Mouse (Mus musculus) spleen, adult 2 months (tissue): ENCODE data around the gene 1700102P08Rik. TPM values are rescaled to one million over a fixed set of nuclear protein-coding genes. Genes with fewer than 3 reads are reported as not detected.

ENCODE experiments used
- DNase-seq, 2 experiments: peaks; one replicate each; pipeline versions ENCODE4 v3.0.0 to v3.0.0-alpha.2; 2012 to 2021; ENCODE audit warnings: low spot score in 2 of 2, low read depth in 1 of 2
- H3K27ac ChIP-seq: fragments of 200-500 bp; 2 replicates; pipeline ENCODE4 v1.5.1; 2012; ENCODE audit warnings: low read length, inconsistent platforms; ENCODE audit not compliant: insufficient read depth
- H3K27me3 ChIP-seq: fragments of 200-500 bp; 2 replicates; pipeline ENCODE4 v1.6.1; 2012; ENCODE audit warnings: mild to moderate bottlenecking, moderate library complexity, low read length, inconsistent platforms; ENCODE audit not compliant: control insufficient read depth, insufficient read depth
- H3K36me3 ChIP-seq: fragments of 200-500 bp; 2 replicates; pipeline ENCODE4 v1.6.1; 2012; ENCODE audit warnings: mild to moderate bottlenecking, low read length, inconsistent platforms; ENCODE audit not compliant: control insufficient read depth, insufficient read depth
- H3K4me1 ChIP-seq: fragments of 200-500 bp; 2 replicates; pipeline ENCODE4 v1.6.1; 2011; ENCODE audit warnings: inconsistent platforms; ENCODE audit not compliant: control insufficient read depth, insufficient read depth, insufficient read length
- H3K4me3 ChIP-seq: fragments of 200-500 bp; 2 replicates; pipeline ENCODE4 v1.5.1; 2011; ENCODE audit warnings: mild to moderate bottlenecking, inconsistent platforms; ENCODE audit not compliant: insufficient read depth, insufficient read length; ENCODE audit errors: extremely low read depth
- CTCF ChIP-seq: fragments of 200-500 bp; IDR thresholded peaks from 2 replicates; pipeline ENCODE4 v1.5.1; 2011; ENCODE audit warnings: mild to moderate bottlenecking, inconsistent platforms; ENCODE audit not compliant: insufficient read depth, insufficient read length, insufficient replicate concordance; ENCODE audit errors: extremely low read depth
- POLR2A ChIP-seq: fragments of 200-500 bp; IDR thresholded peaks from 2 replicates; pipeline ENCODE4 v1.6.1; 2011; ENCODE audit warnings: low read depth, low read length, inconsistent platforms
- WGBS: fragments of 180-500 bp; shearing (Covaris S2); methylation state at CpG from one replicate; pipeline ENCODE4 v1.1.7; 2018; 5-methylcytosine and 5-hydroxymethylcytosine counted together
- polyA plus RNA-seq: library from polyadenylated mRNA; depleted of rRNA; stranded (reverse); fragments of >200 nt; gene quantifications from 2 replicates; pipeline ENCODE4 v1.2.3, GENCODE M21; 2012

Gene 1700102P08Rik
- polyA plus RNA-seq, 1 experiment, result 0.49 TPM

DNA sequence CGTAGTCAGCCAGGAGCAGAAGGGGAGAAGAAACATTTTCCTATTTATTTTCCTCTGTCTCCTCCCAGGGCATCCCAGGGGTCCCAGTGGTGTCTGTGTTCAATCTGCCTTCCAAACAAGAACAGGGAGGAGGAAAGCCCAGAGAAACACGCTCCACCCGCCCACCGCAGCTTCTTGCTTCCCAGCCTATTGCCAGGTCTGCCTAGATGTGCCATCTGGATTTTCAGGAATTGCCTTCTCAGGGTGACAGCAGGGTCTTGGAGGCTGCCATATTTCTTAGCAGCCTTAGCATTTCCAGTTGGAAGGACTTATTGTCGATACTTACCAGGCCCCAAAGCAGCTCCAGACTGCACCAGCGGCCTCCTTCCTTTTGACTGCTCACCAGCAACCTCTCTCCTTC lies 46.6 kb downstream of the 1700102P08Rik start:
- DNase-seq, result no peak
- Histone ChIP-seq H3K27ac (no peak overlapping the region), H3K4me3 (no peak overlapping the region), H3K27me3 (no peaks in the 10 kb centered on the region), H3K4me1 (peaks cover 4% of the 10 kb centered on the region; the same call in 1 of the 2 replicates), H3K36me3 (no peaks in the 10 kb centered on the region)
- TF ChIP-seq POLR2A, result no peak
- TF ChIP-seq CTCF, result no peak
- WGBS, result 88% methylated on average over 6 of the region's 6 CpGs

DNA sequence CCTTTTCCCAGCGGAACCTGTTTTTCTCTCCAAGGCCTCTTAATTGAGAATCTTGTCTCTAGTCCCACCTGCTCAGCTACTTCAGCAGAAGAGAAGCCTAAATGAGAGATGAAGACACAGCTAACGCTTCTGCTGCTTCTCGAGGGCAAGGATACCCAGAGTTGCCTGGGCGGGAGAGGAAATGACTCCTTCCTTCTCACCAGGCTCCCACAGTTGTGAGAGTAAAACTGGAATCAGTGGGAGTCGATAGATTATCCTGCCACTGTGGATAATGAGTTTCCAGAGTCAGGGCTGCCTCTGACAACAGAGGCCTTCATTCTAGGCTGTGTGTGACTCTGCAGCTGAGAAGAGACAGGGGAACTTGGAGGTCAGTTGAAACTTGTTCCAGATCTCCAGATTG lies 47.9 kb downstream of the 1700102P08Rik start:
- Histone ChIP-seq H3K27ac (no peak overlapping the region), H3K36me3 (no peaks in the 10 kb centered on the region), H3K4me3 (no peak overlapping the region), H3K4me1 (peaks cover 11% of the 10 kb centered on the region; the same call in 1 of the 2 replicates), H3K27me3 (no peaks in the 10 kb centered on the region)
- TF ChIP-seq POLR2A (no peak), CTCF (no peak)
- DNase-seq, result no peak
- 79% methylated on average over 5 of the region's 5 CpGs for WGBS

DNA sequence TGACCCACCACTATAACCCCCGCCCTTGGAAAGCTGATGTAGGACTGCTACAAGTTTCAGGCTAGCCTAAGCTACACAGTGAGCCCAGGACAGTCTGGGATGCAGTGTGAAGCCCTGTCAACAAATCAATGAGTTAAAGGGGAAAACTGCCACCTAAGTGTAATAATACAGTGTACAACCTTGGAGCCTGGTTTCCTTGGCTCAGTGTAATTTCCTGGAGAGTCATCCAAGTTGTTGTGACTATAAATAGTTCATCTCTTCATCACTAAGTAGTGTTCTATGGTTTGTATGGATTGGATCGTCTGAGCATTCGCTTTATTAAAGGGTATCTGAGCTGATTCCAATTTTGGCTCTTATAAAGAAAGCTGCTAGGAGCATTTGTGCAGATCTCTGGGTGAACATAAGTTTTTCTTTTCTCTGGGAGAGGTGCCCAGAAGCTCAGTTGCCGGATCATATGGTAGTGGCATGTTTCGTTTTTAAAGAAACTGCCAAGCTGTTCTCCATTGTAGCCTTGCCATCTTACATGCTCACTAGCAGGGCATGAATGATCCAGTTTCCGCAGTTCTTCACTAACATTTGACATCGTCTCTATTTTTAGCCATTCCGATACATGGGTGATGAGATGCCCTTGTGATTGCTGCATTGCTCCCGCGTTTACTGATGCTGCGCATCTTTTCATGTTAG lies 48.8 kb downstream of the 1700102P08Rik start:
- no peak for TF ChIP-seq CTCF
- TF ChIP-seq POLR2A, result no peak

DNA sequence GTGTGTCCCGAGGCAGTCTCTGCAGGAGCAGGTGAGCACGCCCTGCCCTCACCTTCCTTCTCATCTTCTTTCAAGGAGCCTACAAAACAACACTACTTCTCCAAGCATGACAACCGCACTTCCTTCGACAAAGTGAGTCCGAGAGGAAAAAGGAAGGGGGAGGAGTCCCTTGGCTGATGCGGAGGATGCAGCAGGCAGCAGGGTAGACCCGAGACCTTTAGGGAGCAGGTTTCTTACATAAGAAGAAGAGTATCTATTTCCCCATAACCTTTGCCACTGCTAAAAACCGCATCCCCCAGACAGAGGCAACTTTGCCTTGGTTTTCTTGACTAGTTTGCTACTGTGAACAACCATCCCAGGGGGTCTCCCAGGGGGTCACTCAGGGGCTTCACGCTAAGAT lies 52.5 kb downstream of the 1700102P08Rik start:
- WGBS, result 13% methylated on average over 9 of the region's 9 CpGs
- H3K27me3 ChIP-seq, result no peaks in the 10 kb centered on the region
- DNase-seq, result no peak
- peaks cover 11% of the 10 kb centered on the region; the same call in 1 of the 2 replicates for H3K4me1 ChIP-seq
- no peak overlapping the region for H3K27ac ChIP-seq
- no peak for TF ChIP-seq POLR2A
- no peak for TF ChIP-seq CTCF
- H3K36me3 ChIP-seq, result no peaks in the 10 kb centered on the region
- no peak overlapping the region for H3K4me3 ChIP-seq

More for the DNA sequence above, 48.8 kb downstream of the 1700102P08Rik start:
- H3K27me3 ChIP-seq, result no peaks in the 10 kb centered on the region
- WGBS, result 91% methylated on average over 11 of the region's 11 CpGs
- no peak overlapping the region for H3K4me3 ChIP-seq
- H3K36me3 ChIP-seq, result no peaks in the 10 kb centered on the region
- H3K4me1 ChIP-seq, result peaks cover 11% of the 10 kb centered on the region; the same call in 1 of the 2 replicates
- H3K27ac ChIP-seq, result no peak overlapping the region
- no peak for DNase-seq

DNA sequence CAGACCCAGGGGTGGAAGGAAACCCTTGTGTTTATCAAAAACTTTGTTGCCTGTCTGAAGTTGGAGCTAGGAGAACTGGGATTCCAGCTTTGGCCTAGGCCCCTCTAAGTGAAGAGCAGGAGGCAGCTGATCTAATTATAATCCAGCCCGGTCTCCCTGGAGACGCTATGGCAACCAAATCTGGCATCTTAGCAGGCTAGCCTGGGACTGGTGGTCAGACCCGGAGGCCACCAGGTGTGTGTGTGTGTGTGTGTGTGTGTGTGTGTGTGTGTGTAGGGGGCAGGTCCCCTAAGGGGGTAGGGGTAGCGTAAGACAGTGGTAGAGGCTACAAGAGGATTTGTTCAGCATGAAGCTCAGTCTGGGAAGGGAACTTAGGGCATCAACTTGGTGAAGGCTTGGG lies 57.3 kb downstream of the 1700102P08Rik start:
- no peak for DNase-seq
- 85% methylated on average over 4 of the region's 4 CpGs for WGBS
- no peak overlapping the region for H3K4me3 ChIP-seq
- no peaks in the 10 kb centered on the region for H3K27me3 ChIP-seq
- TF ChIP-seq POLR2A, result no peak
- TF ChIP-seq CTCF, result no peak
- peaks cover 10% of the 10 kb centered on the region; the same call in 1 of the 2 replicates for H3K4me1 ChIP-seq
- no peaks in the 10 kb centered on the region for H3K36me3 ChIP-seq
- no peak overlapping the region for H3K27ac ChIP-seq

DNA sequence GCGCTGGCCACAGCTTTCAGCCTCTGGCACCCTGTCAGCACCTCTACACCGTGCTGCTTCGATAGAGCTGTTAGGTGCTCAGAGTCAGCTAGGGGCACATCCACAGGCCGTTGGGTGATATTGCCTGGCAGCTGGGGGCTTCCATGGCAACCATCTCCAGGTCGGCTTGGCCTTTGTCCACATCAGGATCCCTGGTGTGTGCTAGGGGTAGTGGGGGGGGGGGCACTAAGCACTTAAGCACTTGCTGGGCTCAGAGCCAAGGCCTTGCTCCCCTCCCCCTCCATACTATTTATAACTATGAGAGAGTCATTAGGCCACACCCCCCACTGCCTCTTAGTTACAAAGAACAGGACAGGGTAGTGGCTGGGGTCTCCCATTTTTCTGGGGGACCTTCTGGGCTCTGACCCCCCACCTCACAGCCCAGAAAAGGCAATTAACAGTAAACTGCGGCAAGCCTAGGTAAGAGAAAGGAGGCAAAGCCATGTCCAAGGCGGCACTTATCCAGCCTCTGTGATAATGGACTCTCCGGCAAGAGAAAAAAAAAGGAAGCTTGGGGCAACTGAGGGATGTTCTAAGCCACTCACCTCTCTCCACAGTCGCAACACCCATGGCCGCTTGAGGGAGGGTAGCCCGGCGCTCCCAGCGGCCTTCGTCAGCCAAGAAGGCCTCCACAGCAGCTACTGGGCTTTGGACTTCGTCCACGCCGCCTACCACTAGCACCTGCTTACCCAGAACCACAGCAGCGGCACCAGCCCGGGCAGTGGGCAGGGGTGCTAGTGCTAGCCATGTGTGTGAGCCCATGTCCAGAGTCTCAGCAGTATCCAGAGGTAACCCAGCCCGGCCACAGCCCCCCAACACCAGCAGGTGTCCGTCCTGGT lies 57.9 kb downstream of the 1700102P08Rik start:
- WGBS, result 75% methylated on average over 21 of the region's 21 CpGs
- H3K27ac ChIP-seq, result no peak overlapping the region
- no peak for TF ChIP-seq CTCF
- no peak for TF ChIP-seq POLR2A

More for the DNA sequence above, 57.9 kb downstream of the 1700102P08Rik start:
- no peak overlapping the region for H3K4me3 ChIP-seq
- no peak for DNase-seq
- peaks cover 6% of the 10 kb centered on the region; the same call in 1 of the 2 replicates for H3K4me1 ChIP-seq
- no peaks in the 10 kb centered on the region for H3K36me3 ChIP-seq
- H3K27me3 ChIP-seq, result no peaks in the 10 kb centered on the region
